Mouse (Mus musculus): ENCODE results near the gene Leap2. TPM values are rescaled to one million over a fixed set of nuclear protein-coding genes. Genes with fewer than 3 reads are reported as not detected.

Leap2 gene
- polyA plus RNA-seq (2015; fragmentation: Nextera tagmentation; extraction: Ambion mirVana): not detected in 2 replicates

DNA sequence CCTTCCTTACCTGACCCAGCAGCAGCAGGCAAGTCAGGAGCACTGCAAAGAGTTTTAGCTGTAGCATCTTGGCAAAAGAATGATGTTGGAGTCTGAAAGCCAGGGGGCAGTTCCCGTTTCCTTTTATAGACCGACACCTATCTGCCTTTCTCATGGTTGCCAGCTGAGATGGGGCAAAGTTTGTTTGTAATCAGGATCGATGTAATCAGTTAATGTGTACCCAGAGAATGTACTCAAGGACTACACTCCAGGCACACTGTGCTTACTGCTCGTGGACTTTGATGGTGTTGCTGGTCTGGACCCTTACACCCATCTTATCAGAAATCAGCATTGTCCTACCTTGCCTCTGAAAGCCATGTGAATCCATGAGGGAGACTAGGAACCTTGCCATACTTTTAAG lies at the start of gene Leap2:
Leap2 (minus strand) TSS at position 135 of the 400 bp plus-strand sequence.
- H3K4me3 ChIP-seq: no peak within 1 kb of the TSS
- H3K27me3 ChIP-seq: no peaks in the 10 kb centered on the region
- H3K4me2 ChIP-seq: no peak within 1 kb of the TSS
- H3K27ac ChIP-seq: no peak within 1 kb of the TSS
- no peak within 1 kb of the TSS for H3K9ac ChIP-seq
- H3K36me3 ChIP-seq: peaks cover 34% of the 10 kb centered on the region
- no peaks in the 10 kb centered on the region for H3K4me1 ChIP-seq (replicated peaks)
- 93% methylated on average over 4 of the region's 4 CpGs for WGBS
- ATAC-seq (ENCODE audit: low FRiP score): no peak
- H3K9me3 ChIP-seq: no peaks in the 10 kb centered on the region

DNA sequence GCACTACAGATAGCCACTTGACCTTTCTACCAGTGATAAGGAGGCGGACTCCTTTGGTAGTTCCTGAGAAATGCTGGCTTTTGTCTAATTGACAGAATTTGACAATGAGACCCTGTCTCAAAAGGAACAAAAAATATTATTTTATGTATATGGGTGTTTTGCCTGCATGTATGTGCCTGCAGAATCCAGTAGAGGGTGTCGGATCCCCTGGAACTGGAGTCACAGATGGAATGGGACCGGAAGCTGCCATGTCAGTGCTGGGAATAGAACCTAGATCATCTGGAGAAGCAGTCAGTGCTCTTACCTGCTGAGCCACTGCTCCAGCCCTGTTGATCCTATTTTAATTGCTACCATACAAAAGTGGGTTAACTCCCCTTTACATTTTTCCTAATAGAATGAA lies 49.7 kb upstream of the Leap2 start:
- H3K27me3 ChIP-seq: peaks cover 67% of the 10 kb centered on the region
- no peak overlapping the region for H3K4me2 ChIP-seq
- H3K9me3 ChIP-seq: no peaks in the 10 kb centered on the region
- no peak overlapping the region for H3K27ac ChIP-seq
- WGBS: 82% methylated on average over 3 of the region's 3 CpGs
- no peak overlapping the region for H3K9ac ChIP-seq
- no peak for ATAC-seq (ENCODE audit: low FRiP score)
- no peaks in the 10 kb centered on the region for H3K36me3 ChIP-seq
- H3K4me1 ChIP-seq (replicated peaks): peaks cover 36% of the 10 kb centered on the region
- no peak overlapping the region for H3K4me3 ChIP-seq

DNA sequence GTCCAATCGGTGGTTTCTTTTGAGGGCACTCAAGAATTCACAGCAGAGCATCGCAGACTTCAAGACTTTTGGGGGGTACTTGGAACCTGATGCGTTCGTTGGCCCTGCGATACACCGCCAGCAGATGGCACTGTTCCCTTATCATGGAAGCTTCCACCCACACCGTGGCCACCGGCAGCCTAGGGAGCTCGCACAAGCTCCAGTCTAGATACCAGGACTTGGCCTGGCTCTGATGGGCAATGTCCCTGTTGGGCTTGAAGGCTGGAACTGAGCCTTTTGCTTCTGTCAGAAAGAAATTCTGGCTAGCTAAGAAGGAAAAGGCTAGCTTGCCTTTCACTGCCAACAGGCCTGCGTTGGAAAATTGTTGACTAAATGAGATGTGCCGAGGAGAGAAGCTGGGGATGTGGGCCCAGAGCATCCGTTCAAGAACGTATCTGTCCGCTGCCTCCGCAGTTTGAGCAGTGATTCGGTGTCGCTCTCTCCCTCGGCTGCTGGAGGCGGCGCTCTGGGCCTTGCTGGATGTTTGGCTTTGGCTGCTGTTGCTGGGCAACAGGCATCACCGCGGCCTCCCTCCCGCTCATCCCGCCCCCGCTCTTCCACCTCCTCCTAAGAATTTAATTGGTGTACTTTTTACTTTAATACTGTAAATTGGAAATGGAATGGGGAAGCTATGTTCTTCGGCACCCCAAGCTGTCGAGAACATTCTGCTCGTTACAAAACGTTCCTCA lies 47.2 kb upstream of the Leap2 start, which contains the start of gene Gm9837:
Gm9837 (minus strand) TSS at position 512 of the 728 bp plus-strand sequence.
- H3K27ac ChIP-seq: peak within 1 kb of the TSS; percentile 58; the same call in 1 of the 2 replicates
- H3K27me3 ChIP-seq: peaks cover 84% of the 10 kb centered on the region
- H3K4me1 ChIP-seq (replicated peaks): peaks cover 33% of the 10 kb centered on the region
- WGBS: 3% methylated on average over 29 of the region's 29 CpGs
- H3K9me3 ChIP-seq: no peaks in the 10 kb centered on the region
- no peaks in the 10 kb centered on the region for H3K36me3 ChIP-seq
- peak within 1 kb of the TSS; percentile 24 for H3K4me3 ChIP-seq
- ATAC-seq (ENCODE audit: low FRiP score): peak; percentile 81; the same call in 1 of the 2 replicates
- H3K9ac ChIP-seq: peak within 1 kb of the TSS; percentile 55
- H3K4me2 ChIP-seq: peak within 1 kb of the TSS; percentile 52

DNA sequence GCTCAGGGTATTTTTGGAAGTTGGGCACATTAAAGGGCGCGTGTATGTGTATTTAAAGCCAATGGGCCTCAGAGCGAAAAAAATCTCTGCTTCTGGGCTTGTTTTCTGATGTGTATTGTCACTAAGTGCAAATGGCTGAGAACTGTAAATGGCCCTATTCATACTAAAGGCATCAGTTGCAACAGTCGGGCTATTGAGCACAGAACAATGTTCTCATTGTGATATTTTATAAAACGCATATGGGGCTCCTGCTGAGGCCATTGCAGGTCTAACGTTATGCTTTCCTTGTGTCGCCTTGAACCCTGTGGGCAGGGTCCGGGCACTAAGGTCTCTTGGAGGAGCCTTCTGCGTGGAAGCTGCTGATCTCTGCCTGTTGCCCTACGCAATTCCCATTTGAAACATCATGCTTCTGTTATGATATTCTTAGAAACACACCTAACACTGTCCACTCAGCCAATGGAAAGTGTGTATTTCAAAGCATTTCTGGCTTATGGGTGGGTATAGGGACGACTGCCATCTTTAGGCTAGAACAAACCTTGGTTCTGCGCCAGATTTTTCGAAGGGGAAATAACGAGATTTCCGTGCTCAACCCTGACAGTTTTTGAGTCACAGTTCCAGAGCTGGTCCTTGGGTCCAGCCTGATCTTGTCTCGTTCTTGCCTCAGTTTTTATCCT lies 46.5 kb upstream of the Leap2 start:
- Histone ChIP-seq H3K9me3 (no peaks in the 10 kb centered on the region), H3K36me3 (no peaks in the 10 kb centered on the region), H3K4me2 (peak overlapping the region; percentile 52), H3K4me1 (replicated peaks) (peaks cover 29% of the 10 kb centered on the region), H3K4me3 (no peak overlapping the region), H3K27me3 (peaks cover 87% of the 10 kb centered on the region), H3K27ac (no peak overlapping the region), H3K9ac (no peak overlapping the region)
- WGBS: 31% methylated on average over 16 of the region's 16 CpGs
- ATAC-seq (ENCODE audit: low FRiP score): no peak

DNA sequence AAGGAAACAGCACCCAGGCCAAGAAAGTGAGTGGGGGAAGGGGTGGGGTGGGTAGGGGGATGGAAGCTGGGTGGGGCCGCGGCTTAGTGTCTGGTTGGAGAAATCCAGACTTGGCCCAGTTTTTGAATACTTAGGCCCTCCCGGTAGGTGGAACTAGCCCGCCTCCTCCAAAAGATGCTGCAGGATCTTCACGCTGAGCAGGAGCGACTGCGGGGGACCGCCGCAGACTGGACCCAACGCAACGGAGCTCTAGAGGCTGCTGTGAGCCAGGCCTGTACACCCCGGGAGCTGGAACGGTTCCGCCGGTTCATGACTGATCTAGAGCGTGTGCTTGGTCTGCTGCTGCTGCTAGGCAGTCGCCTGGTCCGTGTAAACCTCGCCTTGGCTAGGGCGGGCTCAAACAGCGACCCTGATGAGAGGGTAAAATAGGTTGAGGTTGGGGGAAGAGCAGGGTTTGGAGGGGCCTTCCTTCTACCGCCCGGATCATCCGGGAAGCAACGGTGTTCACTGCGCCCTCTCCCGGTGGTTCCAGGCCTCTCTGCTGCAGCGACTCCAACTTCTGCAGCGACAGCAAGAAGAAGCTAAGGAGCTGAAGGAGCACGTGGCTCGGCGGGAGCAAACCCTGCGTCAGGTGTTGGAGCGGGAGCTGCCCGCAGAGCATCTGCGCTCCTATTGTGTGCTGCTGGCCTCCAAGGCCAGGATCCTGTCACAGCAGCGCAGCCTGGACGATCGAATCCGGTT lies 43.4 kb upstream of the Leap2 start:
- no peak for ATAC-seq (ENCODE audit: low FRiP score)
- Histone ChIP-seq H3K4me1 (replicated peaks) (peaks cover 42% of the 10 kb centered on the region), H3K9ac (peak overlapping the region; percentile 58; the same call in 1 of the 2 replicates), H3K4me3 (peak overlapping the region; percentile 31), H3K27me3 (peaks cover 90% of the 10 kb centered on the region), H3K27ac (no peak overlapping the region), H3K4me2 (peak overlapping the region; percentile 53), H3K9me3 (no peaks in the 10 kb centered on the region), H3K36me3 (no peaks in the 10 kb centered on the region)
- 7% methylated on average over 39 of the region's 40 CpGs for WGBS

DNA sequence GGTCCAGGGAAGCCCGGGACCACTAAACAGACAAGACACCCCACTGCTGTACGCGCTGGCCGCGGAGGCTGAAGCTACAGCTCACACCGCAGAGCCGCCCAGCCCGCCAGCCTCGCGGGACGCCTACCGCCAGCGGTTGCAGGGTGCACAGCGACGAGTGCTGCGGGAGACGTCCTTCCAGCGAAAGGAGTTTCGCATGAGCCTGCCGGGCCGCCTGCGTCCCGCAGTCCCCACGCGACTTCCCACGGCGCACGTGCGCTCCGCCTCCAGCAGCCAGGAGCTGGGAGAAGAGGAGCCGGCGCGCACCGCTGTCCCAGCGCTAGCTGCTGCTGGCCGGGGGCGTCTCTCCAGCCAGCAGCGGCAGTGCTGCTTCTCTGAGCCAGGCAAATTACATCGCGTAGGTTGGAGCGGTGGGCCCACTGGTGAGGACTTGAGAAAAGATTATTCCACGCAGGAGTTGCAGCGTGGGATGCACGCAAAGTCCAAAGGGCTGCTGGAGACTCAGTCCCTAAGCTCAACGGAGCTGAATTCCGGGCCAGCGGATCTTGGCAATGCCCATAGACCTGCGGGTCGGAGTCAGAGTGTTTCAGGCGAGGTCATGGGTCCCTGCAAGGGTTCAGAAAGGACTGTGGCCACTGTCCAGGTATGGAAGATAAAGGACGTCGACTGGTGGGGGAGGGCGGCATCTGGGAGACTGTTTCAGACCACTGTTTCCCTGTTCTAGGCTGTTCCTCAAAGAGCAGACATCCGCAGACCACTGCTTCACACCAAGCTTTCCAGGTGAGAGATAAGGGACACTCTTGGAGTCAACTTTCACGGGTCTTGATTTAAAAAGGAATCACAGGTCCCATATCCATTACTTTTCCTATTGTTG lies 40.8 kb upstream of the Leap2 start:
- Histone ChIP-seq H3K27ac (no peak overlapping the region), H3K27me3 (peaks cover 98% of the 10 kb centered on the region), H3K4me1 (replicated peaks) (peaks cover 25% of the 10 kb centered on the region), H3K4me3 (peak overlapping the region; percentile 46), H3K9me3 (no peaks in the 10 kb centered on the region), H3K9ac (peak overlapping the region; percentile 67), H3K36me3 (no peaks in the 10 kb centered on the region), H3K4me2 (peak overlapping the region; percentile 80)
- WGBS: 8% methylated on average over 53 of the region's 55 CpGs
- ATAC-seq (ENCODE audit: low FRiP score): no peak

DNA sequence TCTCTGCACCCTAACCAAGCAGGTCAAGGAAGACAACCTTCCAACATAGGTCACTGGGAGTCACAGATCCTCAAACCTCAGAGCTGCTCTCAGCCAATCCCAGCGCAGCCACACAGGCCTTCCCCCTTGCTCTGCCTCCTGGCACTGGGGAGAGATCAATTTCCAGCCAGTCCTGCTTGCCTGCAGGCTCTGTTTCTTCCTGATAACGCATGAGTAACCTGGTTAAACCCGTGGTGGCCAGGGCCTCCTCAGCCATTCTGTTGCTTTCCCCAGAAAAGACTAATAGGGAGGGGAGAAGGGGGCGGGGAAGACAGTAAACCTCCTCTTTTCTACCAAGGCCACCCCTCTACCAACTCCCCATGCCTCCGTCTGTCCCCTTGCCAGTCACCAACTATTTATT lies 38.8 kb upstream of the Leap2 start:
- Histone ChIP-seq H3K27ac (no peak overlapping the region), H3K27me3 (peaks cover 99% of the 10 kb centered on the region), H3K9me3 (no peaks in the 10 kb centered on the region), H3K4me3 (no peak overlapping the region), H3K9ac (0 out of 2 replicates have a peak overlapping the region, but pooled peaks have one; percentile 19), H3K4me2 (no peak overlapping the region), H3K4me1 (replicated peaks) (peaks cover 30% of the 10 kb centered on the region), H3K36me3 (no peaks in the 10 kb centered on the region)
- no peak for ATAC-seq (ENCODE audit: low FRiP score)
- WGBS: 21% methylated on average over 5 of the region's 5 CpGs

DNA sequence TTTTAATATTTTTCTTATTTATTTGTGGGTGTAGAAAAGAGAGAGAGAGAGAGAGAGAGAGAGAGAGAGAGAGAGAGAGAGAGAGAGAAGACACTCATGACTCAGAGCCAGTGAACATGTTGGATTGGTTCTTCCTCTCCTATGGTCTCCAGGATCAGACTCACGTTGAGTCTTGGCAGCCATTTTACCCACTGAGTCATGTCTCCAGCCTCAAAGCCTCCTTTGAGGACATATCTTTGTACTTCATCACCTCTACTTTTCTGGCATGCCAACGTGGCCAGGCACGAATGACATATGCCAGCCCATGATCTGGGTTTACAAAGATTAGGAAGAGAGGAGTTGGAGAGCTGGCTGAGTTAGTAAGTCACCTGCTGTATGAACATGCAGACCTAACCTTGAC lies 37.2 kb upstream of the Leap2 start:
- no peak overlapping the region for H3K4me3 ChIP-seq
- 87% methylated on average over 3 of the region's 3 CpGs for WGBS
- H3K27ac ChIP-seq: no peak overlapping the region
- no peaks in the 10 kb centered on the region for H3K9me3 ChIP-seq
- no peak for ATAC-seq (ENCODE audit: low FRiP score)
- no peaks in the 10 kb centered on the region for H3K36me3 ChIP-seq
- H3K9ac ChIP-seq: no peak overlapping the region
- peaks cover 99% of the 10 kb centered on the region for H3K27me3 ChIP-seq
- H3K4me1 ChIP-seq (replicated peaks): peaks cover 25% of the 10 kb centered on the region
- H3K4me2 ChIP-seq: no peak overlapping the region

DNA sequence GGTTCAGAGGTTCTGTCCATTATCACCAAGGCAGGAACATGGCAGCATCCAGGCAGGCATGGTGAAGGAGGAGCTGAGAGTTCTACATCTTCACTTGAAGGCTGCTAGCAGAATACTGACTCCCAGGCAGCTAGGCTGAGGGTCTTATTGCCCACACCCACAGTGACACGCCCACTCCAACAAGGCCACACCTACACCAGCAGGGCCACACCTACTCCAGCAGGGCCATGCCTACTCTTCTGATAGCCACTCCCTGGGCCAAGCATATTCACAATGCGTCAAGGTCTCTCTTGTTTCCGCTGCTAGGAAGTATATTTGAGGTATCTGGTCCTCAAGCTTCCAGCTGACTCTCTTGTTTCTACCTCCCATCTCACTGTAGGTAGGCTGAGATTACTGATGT lies 36.0 kb upstream of the Leap2 start:
- no peak for ATAC-seq (ENCODE audit: low FRiP score)
- no peaks in the 10 kb centered on the region for H3K36me3 ChIP-seq
- H3K4me2 ChIP-seq: no peak overlapping the region
- H3K27me3 ChIP-seq: peaks cover 97% of the 10 kb centered on the region
- no peak overlapping the region for H3K27ac ChIP-seq
- H3K4me3 ChIP-seq: no peak overlapping the region
- no peaks in the 10 kb centered on the region for H3K9me3 ChIP-seq
- peaks cover 24% of the 10 kb centered on the region for H3K4me1 ChIP-seq (replicated peaks)
- WGBS: 72% methylated on average over 3 of the region's 3 CpGs
- H3K9ac ChIP-seq: no peak overlapping the region

DNA sequence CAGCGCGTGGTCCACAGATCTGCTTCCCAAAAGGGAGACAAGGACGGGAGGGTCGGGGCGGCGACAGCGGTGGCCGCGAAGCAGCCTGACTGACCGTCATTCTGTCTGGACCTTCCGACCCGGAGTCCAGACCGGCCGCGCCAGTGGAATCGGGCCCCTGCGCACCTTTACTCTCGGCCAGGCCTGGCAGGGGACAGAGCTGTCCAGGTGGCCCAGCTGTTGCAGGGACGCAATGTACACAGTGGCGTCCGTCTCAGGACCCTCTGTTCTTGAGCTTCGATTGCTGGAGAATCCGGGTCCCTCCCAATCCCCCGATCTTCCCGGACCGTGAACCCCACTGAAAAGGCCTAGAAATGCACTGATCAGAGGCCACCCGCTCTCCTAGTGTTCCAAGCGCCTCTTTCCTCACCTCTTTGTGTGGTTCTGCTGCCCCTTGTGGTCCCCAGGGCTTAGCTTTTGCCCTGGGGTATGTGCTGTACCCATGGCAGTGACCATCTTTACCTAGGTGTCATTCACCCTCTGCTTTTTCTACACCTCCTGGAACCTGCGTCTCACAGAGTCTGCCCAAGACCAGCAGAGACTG lies 34.5 kb upstream of the Leap2 start:
- H3K27me3 ChIP-seq: peaks cover 84% of the 10 kb centered on the region
- no peaks in the 10 kb centered on the region for H3K36me3 ChIP-seq
- H3K27ac ChIP-seq: no peak overlapping the region
- H3K4me1 ChIP-seq (replicated peaks): peaks cover 13% of the 10 kb centered on the region
- no peaks in the 10 kb centered on the region for H3K9me3 ChIP-seq
- peak overlapping the region; percentile 66 for H3K9ac ChIP-seq
- peak overlapping the region; percentile 69 for H3K4me2 ChIP-seq
- 7% methylated on average over 29 of the region's 29 CpGs for WGBS
- ATAC-seq (ENCODE audit: low FRiP score): 0 out of 2 replicates have a peak, but pooled peaks have one; percentile 24
- H3K4me3 ChIP-seq: peak overlapping the region; percentile 44

All from hindbrain, embryonic 13.5 days (tissue).